Mouse (Mus musculus) MEL (cell line): Measurements from ENCODE around the gene Gpr162. TPM values are rescaled to one million over a fixed set of nuclear protein-coding genes. Genes with fewer than 3 reads are reported as not detected.

Experiments used
- DNase-seq: peaks from one replicate; pipeline ENCODE4 v3.0.0; 2011; ENCODE audit warnings: low read depth, low spot score
- H3K27ac ChIP-seq: 2 replicates; pipeline ENCODE4 v1.5.1; 2012; ENCODE audit warnings: low read depth, mild to moderate bottlenecking, control low read depth, low read length, moderate library complexity; ENCODE audit not compliant: control insufficient read depth
- H3K27me3 ChIP-seq, 2 experiments: fragments of 150-350 bp in 1 of 2; sonication (generic) in 1 of 2; 2 replicates each; pipeline ENCODE4 v1.6.1; 2012; ENCODE audit warnings: low read length in 2 of 2, mild to moderate bottlenecking in 2 of 2, improper control_type of control experiment in 1 of 2, moderate library complexity in 1 of 2; ENCODE audit not compliant: insufficient read depth in 2 of 2, control insufficient read depth in 1 of 2
- H3K36me3 ChIP-seq, 2 experiments: 2 replicates each; pipeline ENCODE4 v1.6.1; 2012 to 2014; ENCODE audit warnings: low read length in 2 of 2, improper control_type of control experiment in 1 of 2, inconsistent platforms in 1 of 2, mild to moderate bottlenecking in 1 of 2; ENCODE audit not compliant: insufficient read depth in 2 of 2, control insufficient read depth in 1 of 2
- H3K4me1 ChIP-seq, 2 experiments: fragments of 150-350 bp in 1 of 2; sonication (generic) in 1 of 2; 2 replicates each; pipeline ENCODE4 v1.6.1; 2012; ENCODE audit warnings: low read length in 2 of 2, improper control_type of control experiment in 1 of 2, mild to moderate bottlenecking in 1 of 2; ENCODE audit not compliant: insufficient read depth in 2 of 2, control insufficient read depth in 1 of 2
- H3K4me3 ChIP-seq, 2 experiments: fragments of 150-350 bp in 1 of 2; sonication (generic) in 1 of 2; 2 replicates each; pipeline ENCODE4 v1.5.1; 2012; ENCODE audit warnings: low read depth in 2 of 2, low read length in 2 of 2, mild to moderate bottlenecking in 2 of 2, moderate library complexity in 2 of 2, control low read depth in 1 of 2, improper control_type of control experiment in 1 of 2; ENCODE audit not compliant: control insufficient read depth in 1 of 2, insufficient read depth in 1 of 2
- H3K79me2 ChIP-seq: 2 replicates; pipeline ENCODE4 v1.6.1; 2012; ENCODE audit warnings: mild to moderate bottlenecking, low read length, moderate library complexity; ENCODE audit not compliant: control insufficient read depth, poor library complexity, insufficient read depth
- H3K9ac ChIP-seq: 2 replicates; pipeline ENCODE4 v1.6.1; 2012; ENCODE audit warnings: low read depth, mild to moderate bottlenecking, control low read depth, low read length, moderate library complexity; ENCODE audit not compliant: control insufficient read depth, poor library complexity, severe bottlenecking
- H3K9me3 ChIP-seq: fragments of 150-350 bp; sonication (generic); replicated peaks from 2 replicates; pipeline ENCODE4 v1.6.1; 2012; ENCODE audit warnings: mild to moderate bottlenecking, low read length, improper control_type of control experiment, moderate library complexity; ENCODE audit not compliant: insufficient read depth
- CHD1 ChIP-seq: IDR thresholded peaks from 2 replicates; pipeline ENCODE4 v1.6.1; 2012; ENCODE audit warnings: low read depth, mild to moderate bottlenecking, inconsistent platforms, low read length, improper control_type of control experiment
- CHD2 ChIP-seq: IDR thresholded peaks from 2 replicates; pipeline ENCODE4 v1.6.1; 2011; ENCODE audit warnings: low read length, improper control_type of control experiment
- CTCF ChIP-seq, 3 experiments: IDR thresholded peaks in 2 of 3; conservative IDR thresholded peaks in 1 of 3; 2 replicates each; pipeline ENCODE4 v1.5.1; 2011 to 2012; ENCODE audit warnings: low read length in 3 of 3, low read depth in 2 of 3, mild to moderate bottlenecking in 2 of 3, improper control_type of control experiment in 1 of 3, inconsistent platforms in 1 of 3, mixed read lengths in 1 of 3, moderate library complexity in 1 of 3; ENCODE audit not compliant: control insufficient read depth in 1 of 3, insufficient read depth in 1 of 3, poor library complexity in 1 of 3, severe bottlenecking in 1 of 3
- E2F4 ChIP-seq: IDR thresholded peaks from 2 replicates; pipeline ENCODE4 v1.6.1; 2011; ENCODE audit warnings: low read depth, low read length, improper control_type of control experiment, borderline replicate concordance
- ELF1 ChIP-seq: IDR thresholded peaks from 2 replicates; pipeline ENCODE4 v1.6.1; 2014; ENCODE audit warnings: low read depth, mild to moderate bottlenecking, inconsistent platforms, low read length, improper control_type of control experiment, moderate library complexity
- EP300 ChIP-seq, 2 experiments: IDR thresholded peaks; 2 replicates each; pipeline ENCODE4 v1.6.1; 2011; ENCODE audit warnings: improper control_type of control experiment in 2 of 2, low read length in 2 of 2, low read depth in 1 of 2, mild to moderate bottlenecking in 1 of 2
- ETS1 ChIP-seq: IDR thresholded peaks from 2 replicates; pipeline ENCODE4 v1.6.1; 2012; ENCODE audit warnings: low read depth, mild to moderate bottlenecking, inconsistent platforms, low read length, improper control_type of control experiment, moderate library complexity
- GATA1 ChIP-seq: IDR thresholded peaks from 2 replicates; pipeline ENCODE4 v1.6.1; 2011; ENCODE audit warnings: low read depth, low read length, improper control_type of control experiment
- HCFC1 ChIP-seq: IDR thresholded peaks from 2 replicates; pipeline ENCODE4 v1.6.1; 2012; ENCODE audit warnings: low read depth, mild to moderate bottlenecking, inconsistent platforms, low read length, improper control_type of control experiment, moderate library complexity
- JUND ChIP-seq: IDR thresholded peaks from 2 replicates; pipeline ENCODE4 v1.6.1; 2011; ENCODE audit warnings: low read depth, mild to moderate bottlenecking, improper control_type of control experiment, low read length
- MAFK ChIP-seq: IDR thresholded peaks from 2 replicates; pipeline ENCODE4 v1.6.1; 2011; ENCODE audit warnings: low read depth, mild to moderate bottlenecking, low read length, improper control_type of control experiment, borderline replicate concordance
- MAX ChIP-seq: IDR thresholded peaks from 2 replicates; pipeline ENCODE4 v1.6.1; 2011; ENCODE audit warnings: low read length, improper control_type of control experiment
- MXI1 ChIP-seq: IDR thresholded peaks from 2 replicates; pipeline ENCODE4 v1.6.1; 2011; ENCODE audit warnings: mild to moderate bottlenecking, low read depth, low read length, improper control_type of control experiment
- MYC ChIP-seq: IDR thresholded peaks from 2 replicates; pipeline ENCODE4 v1.6.1; 2011; ENCODE audit warnings: low read depth, mild to moderate bottlenecking, low read length, improper control_type of control experiment, moderate library complexity
- NELFE ChIP-seq: IDR thresholded peaks from 2 replicates; pipeline ENCODE4 v1.6.1; 2011; ENCODE audit warnings: low read depth, low read length, improper control_type of control experiment
- POLR2A ChIP-seq, 2 experiments: IDR thresholded peaks; 2 replicates each; pipeline ENCODE4 v1.6.1; 2011 to 2012; ENCODE audit warnings: low read length in 2 of 2, mild to moderate bottlenecking in 2 of 2, control low read depth in 1 of 2, improper control_type of control experiment in 1 of 2, low read depth in 1 of 2, moderate library complexity in 1 of 2; ENCODE audit not compliant: control insufficient read depth in 1 of 2, insufficient read depth in 1 of 2, poor library complexity in 1 of 2
- POLR2AphosphoS2 ChIP-seq: IDR thresholded peaks from 2 replicates; pipeline ENCODE4 v1.6.1; 2011; ENCODE audit warnings: low read length, improper control_type of control experiment
- POLR2AphosphoS5 ChIP-seq: IDR thresholded peaks from 2 replicates; pipeline ENCODE4 v1.6.1; 2012; ENCODE audit warnings: low read depth, borderline replicate concordance, mild to moderate bottlenecking, inconsistent platforms, low read length, moderate library complexity, mixed read lengths
- RCOR1 ChIP-seq: IDR thresholded peaks from 2 replicates; pipeline ENCODE4 v1.6.1; 2012; ENCODE audit warnings: low read depth, mild to moderate bottlenecking, inconsistent platforms, low read length, improper control_type of control experiment
- SMC3 ChIP-seq: IDR thresholded peaks from 2 replicates; pipeline ENCODE4 v1.6.1; 2011; ENCODE audit warnings: low read depth, low read length, improper control_type of control experiment
- TAL1 ChIP-seq: IDR thresholded peaks from 2 replicates; pipeline ENCODE4 v1.6.1; 2012; ENCODE audit warnings: mild to moderate bottlenecking, inconsistent platforms, low read length, moderate library complexity, mixed read lengths
- TBP ChIP-seq: IDR thresholded peaks from 2 replicates; pipeline ENCODE4 v1.8.0; 2011; ENCODE audit warnings: low read depth, low read length, improper control_type of control experiment
- UBTF ChIP-seq: IDR thresholded peaks from 2 replicates; pipeline ENCODE4 v1.6.1; 2012; ENCODE audit warnings: low read depth, mild to moderate bottlenecking, inconsistent platforms, low read length, improper control_type of control experiment, moderate library complexity, borderline replicate concordance; ENCODE audit not compliant: insufficient read depth
- USF1 ChIP-seq: IDR thresholded peaks from 2 replicates; pipeline ENCODE4 v1.6.1; 2014; ENCODE audit warnings: low read depth, mild to moderate bottlenecking, inconsistent platforms, low read length, improper control_type of control experiment, moderate library complexity
- ZC3H11A ChIP-seq: IDR thresholded peaks from 2 replicates; pipeline ENCODE4 v1.6.1; 2012; ENCODE audit warnings: low read depth, mild to moderate bottlenecking, inconsistent platforms, low read length, improper control_type of control experiment
- ZMIZ1 ChIP-seq: IDR thresholded peaks from 2 replicates; pipeline ENCODE4 v1.6.1; 2012; ENCODE audit warnings: low read depth, mild to moderate bottlenecking, inconsistent platforms, low read length, improper control_type of control experiment, moderate library complexity
- polyA plus RNA-seq, 2 experiments: library from polyadenylated mRNA; stranded (reverse) in 1 of 2; unstranded in 1 of 2; fragments of >175 nt in 1 of 2; fragments of >200 nt in 1 of 2; gene quantifications; 2 replicates each; pipeline versions ENCODE4 v1.2.1 to v1.2.4; 2012; ENCODE audit warnings: low replicate concordance in 2 of 2, low read depth in 1 of 2; ENCODE audit not compliant: insufficient read length in 2 of 2, insufficient read depth in 1 of 2, missing spikeins in 1 of 2
- total RNA-seq: library from RNA; depleted of rRNA; stranded (reverse); fragments of 300-350 nt; gene quantifications from 2 replicates; pipeline ENCODE4 v1.2.3, GENCODE M21; 2012

The Gpr162 gene
- total and polyA plus RNA-seq, 3 experiments, result 0.08 to 0.84 TPM; not detected in 1

DNA sequence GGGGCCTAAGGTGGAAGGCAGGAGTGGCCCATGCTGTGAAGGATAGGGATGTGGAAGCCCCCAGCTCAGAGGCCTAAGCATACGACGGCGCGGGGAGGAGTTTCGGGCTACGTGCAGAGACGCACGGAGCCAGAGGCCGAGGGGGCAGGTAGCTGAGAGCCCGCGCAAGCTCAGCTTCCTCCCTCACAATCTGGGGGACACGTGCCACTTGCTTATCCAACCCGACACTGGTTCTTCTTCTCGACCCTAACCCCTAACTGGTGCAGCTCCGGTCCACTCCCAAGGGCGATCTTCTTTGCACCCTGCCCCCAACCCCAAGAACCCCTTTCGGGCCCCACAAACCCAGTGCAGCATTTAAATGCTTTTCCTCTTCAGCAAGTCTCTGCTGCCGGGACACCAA is 50.3 kb downstream of the Gpr162 start (continued):
- TF ChIP-seq E2F4, result peak; percentile 47; the same call in 1 of the 2 replicates
- TF ChIP-seq CTCF (IDR thresholded peaks at IDR 0.05 in 2 of 3, conservative IDR thresholded peaks at IDR 0.05 in 1 of 3; ENCODE audit: control insufficient read depth in 1 of 3, insufficient read depth in 1 of 3, low read depth in 2 of 3, low read length in 3 of 3, poor library complexity in 1 of 3, severe bottlenecking in 1 of 3), result no peak
- no peak for TF ChIP-seq EP300 (IDR thresholded peaks at IDR 0.05; ENCODE audit: low read depth in 1 of 2, low read length in 2 of 2)
- TF ChIP-seq POLR2AphosphoS2, result no peak
- TF ChIP-seq ZMIZ1, result no peak
- no peak for TF ChIP-seq ELF1
- no peak for TF ChIP-seq MAFK
- peak; percentile 44; the same call in 1 of the 2 replicates for TF ChIP-seq CHD1
- no peak for TF ChIP-seq TAL1
- TF ChIP-seq MYC, result peak; percentile 93
- TF ChIP-seq RCOR1, result no peak
- 0 out of 2 replicates have a peak, but pooled peaks have one; percentile 55 for TF ChIP-seq UBTF
- no peak for TF ChIP-seq POLR2AphosphoS5
- TF ChIP-seq CHD2, result no peak
- no peak for TF ChIP-seq NELFE
- peak; percentile 60 for TF ChIP-seq HCFC1
- TF ChIP-seq MXI1, result peak; percentile 92
- TF ChIP-seq JUND, result no peak
- TF ChIP-seq POLR2A (IDR thresholded peaks at IDR 0.05; ENCODE audit: control insufficient read depth in 1 of 2, insufficient read depth in 1 of 2, low read depth in 1 of 2, low read length in 2 of 2, poor library complexity in 1 of 2), result peak in 1 of 2 experiments; percentile 56; a peak in 2 of 4 replicates
- no peak for TF ChIP-seq TBP
- TF ChIP-seq GATA1, result no peak
- no peak for TF ChIP-seq SMC3
- TF ChIP-seq ZC3H11A, result no peak
- TF ChIP-seq, all 39 proteins: peak for 15

- peaks cover 6 to 11% of the 10 kb centered on the region in 2 experiments for H3K36me3 ChIP-seq
- peaks cover 19% of the 10 kb centered on the region for H3K79me2 ChIP-seq
- peak overlapping the region; percentile 72 to 78 for H3K4me3 ChIP-seq
- peak overlapping the region; percentile 18; the same call in 1 of the 2 replicates for H3K27ac ChIP-seq
- TF ChIP-seq ETS1, result no peak
- TF ChIP-seq USF1, result no peak
- TF ChIP-seq MAX, result no peak
- TF ChIP-seq MAFK, result no peak
- no peaks in the 10 kb centered on the region for H3K9me3 ChIP-seq
- DNase-seq, result no peak
- no peaks in the 10 kb centered on the region for H3K27me3 ChIP-seq
- H3K9ac ChIP-seq, result peak overlapping the region; percentile 73
- peaks cover 0 to 24% of the 10 kb centered on the region in 2 experiments; a peak in 3 of 4 replicates for H3K4me1 ChIP-seq
Observed at GRCm38 (mm10) chr6:124812848-124813247, 50.9 kb downstream of the Gpr162 start.
